Mouse (Mus musculus) R1 (cell line): ENCODE measurements at regions not wholly inside any gene's neighbourhood (a gene's known extent, or its start where the extent isn't known, plus 50 kb on each side); places are given as distances from the start of the nearest gene placed in this dataset.

ENCODE experiments used
- DNase-seq: peaks from one replicate; pipeline ENCODE4 v3.0.0-alpha.2; 2018; ENCODE audit warnings: low read depth, low spot score

DNA sequence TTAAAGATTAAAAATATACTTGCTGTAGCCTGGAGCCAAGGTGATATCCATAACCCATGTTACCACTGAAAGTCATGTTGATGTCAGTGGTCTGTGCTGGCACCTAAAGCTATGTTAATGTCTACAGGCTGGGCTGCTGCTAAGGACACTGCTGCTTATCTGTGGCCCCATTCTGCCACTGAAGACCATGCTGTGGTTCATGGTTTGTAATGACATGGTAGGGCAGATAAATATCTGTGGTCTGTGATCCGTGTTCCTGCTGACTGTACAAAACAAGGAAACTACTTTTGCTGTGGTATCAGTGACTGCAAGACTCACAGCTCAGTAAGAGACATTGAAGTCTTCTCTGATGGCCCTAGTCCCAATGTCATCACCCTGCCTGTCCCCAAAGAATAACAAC lies 245.7 kb downstream of the Slco4c1 start:
- DNase-seq: peak; percentile 6

DNA sequence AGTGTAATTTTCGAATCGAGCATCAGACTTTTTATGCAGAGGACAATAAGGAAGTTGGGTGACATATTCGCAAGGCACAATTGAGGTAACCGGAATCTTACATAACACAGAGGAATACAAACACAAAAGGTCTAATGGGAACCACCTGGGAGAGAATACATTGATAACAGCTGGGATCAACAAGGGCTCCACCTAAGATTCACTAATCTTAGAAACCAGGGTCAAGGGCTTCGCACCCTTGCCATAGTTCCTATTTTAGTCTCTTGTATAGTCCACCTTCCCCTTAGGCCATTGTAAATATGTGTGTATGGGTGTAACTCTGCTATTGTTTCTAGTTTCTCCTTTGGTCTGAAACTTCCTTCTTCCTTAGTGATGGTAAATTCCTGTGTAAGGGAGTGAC lies 246.6 kb downstream of the Slco4c1 start:
- DNase-seq: peak; percentile 81

DNA sequence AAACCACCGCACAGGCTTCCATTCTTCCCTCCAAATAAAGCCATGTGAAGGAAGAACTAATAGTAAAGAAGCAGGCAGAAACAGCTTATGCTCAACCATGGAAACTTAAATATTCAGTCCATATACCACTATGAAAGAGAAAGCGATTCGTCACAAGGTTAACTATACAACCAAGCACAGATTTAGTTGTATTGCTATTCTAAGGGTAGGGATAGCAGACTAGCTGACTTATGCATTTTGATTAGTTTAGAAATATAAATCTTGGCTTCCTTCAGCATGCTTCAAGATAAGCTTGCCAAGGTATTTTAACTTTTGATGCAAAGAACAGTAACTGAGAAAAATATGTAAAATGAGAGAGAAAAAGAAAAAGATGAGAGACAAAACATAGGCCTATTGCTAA lies 275.8 kb downstream of the Slco4c1 start:
- DNase-seq: no peak

DNA sequence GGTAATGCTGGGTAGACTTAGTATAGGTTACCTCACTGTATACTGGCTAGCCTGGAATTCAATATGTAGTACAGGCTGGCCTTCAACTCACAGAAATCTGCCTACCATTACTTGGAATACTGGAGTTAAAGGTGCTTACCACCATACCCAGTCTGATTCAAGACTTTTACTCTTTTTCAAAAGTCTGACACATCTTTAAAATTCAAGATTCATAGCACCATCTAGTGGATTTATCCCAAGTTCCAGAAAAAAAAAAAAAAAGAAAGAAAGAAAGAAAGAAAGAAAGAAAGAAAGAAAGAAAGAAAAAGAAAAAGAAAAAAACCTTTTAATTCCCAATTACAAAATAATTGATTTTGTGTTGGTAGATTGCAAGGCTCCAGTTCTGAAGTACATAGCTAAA lies 302.7 kb downstream of the Slco4c1 start:
- DNase-seq: no peak

DNA sequence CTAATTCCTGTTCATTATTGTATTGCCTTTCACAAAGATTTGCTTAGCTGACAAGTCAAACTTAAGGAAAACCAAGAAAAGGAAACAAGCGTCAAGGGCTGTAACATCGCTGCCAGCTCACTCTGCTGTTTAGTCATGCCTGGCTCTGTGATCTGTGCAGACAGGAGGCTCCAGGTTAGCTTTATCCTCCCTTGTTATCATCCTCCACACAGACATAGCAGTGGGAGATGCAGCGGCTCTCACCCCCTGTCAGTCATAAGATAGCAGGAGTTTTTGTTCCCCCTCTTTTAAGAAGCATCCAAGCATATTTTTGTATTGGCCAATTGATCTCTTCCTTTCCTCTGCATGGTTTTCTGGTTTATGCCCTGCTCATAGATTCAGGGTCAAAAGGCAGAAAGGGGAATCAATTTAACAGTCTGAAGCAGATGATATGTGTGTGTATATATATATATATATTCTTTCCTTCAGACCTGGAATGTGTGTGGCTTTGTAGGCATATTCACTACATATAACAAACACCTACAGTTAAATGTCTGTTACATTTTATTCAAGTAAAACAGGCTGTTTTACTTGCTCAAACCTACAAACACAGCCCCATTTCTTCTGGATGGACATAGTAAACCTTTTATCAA lies 308.6 kb downstream of the Slco4c1 start:
- no peak for DNase-seq

DNA sequence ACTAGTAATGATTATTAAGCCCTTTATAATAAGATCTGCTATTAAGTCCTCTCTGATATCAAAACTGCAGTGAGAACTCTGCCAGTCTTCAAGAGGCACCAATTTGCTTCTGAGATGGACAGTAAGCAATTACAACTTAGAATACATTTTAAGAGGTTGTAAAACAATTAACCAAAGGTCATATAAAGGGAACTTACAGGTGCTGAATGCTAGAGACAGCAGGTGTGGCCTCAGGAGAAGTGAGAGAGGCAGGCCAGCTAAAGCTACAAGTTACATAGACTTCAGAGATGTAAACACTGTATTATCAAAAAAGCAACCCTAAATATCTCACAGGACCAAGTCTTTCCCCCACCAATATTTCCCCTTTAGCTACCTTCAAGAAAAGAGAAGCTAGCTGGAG lies 315.7 kb downstream of the Slco4c1 start:
- no peak for DNase-seq

DNA sequence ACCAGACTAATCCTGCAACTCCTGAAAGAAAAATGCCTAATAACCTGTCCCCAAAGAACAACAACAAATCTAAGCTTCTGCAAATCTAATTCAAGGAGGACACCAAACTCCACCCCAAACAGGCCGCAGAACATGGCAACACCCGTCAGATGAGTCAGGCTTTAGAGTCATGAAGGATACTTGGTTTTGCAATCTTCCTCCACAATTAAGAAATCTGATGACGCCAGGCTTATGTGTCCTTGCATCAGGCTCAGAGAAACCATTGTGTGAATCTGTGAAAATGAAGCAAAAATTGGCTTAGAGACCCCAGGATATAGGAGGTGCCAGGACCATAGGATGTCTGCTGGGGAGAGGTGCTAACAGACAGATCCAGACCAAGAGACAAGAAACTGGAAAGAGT lies 352.6 kb downstream of the Slco4c1 start:
- DNase-seq: no peak

DNA sequence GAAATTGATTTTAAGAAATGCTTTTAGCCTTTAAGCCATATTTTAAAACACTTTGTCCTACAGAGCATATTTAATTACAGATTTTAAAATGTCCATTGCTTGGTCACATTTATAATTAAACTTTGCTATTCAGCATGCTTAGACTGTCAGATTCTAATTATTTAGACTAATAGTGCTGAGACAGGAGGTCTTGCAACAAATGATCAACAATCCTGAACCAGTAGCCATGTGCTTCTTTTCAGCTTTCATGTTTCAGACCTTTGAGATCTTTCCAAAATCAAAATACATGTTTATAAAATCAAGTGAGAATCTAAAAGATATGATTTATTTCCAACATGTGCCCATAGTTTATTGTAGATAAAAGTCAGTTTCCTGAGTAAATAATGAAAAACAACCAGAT lies 371.0 kb downstream of the Slco4c1 start:
- DNase-seq: no peak

DNA sequence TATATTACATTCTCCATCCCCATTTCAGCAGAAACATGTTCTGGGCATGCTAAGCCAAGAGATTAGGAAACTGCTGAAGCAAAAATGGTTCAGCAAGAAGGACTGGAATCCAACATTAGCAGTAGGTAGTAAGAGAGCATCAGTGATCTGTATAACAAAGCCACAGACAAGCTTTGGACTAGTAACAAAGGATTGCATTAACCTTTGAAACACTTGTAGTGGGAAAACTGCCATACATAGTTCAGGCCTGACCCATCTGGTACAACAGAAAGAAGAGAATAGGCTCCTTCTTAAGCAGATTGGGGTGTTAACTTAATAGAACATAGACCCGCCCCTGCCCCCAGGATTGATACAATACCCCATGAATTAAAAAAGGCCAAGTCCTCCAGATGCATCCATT lies 389.2 kb downstream of the Slco4c1 start:
- peak; percentile 58 for DNase-seq

DNA sequence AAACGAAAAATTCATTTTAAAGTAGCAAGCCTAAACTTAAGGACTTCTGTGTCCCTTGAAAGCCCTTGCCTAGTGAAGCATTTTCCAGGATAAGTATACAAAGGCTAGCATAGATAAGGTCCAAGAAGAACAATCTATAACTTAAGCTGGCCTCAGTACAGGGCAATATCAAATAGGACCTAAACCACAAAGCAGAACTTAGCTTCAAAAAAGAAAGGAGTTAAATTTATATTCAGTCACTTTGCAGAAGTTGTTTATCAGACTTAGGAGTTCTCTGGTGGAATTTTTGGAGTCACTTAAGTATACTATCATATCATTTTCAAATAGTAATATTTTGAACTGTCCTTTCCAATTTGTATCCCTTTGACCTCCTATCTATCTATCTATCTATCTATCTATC lies 421.1 kb downstream of the Slco4c1 start:
- DNase-seq: no peak

DNA sequence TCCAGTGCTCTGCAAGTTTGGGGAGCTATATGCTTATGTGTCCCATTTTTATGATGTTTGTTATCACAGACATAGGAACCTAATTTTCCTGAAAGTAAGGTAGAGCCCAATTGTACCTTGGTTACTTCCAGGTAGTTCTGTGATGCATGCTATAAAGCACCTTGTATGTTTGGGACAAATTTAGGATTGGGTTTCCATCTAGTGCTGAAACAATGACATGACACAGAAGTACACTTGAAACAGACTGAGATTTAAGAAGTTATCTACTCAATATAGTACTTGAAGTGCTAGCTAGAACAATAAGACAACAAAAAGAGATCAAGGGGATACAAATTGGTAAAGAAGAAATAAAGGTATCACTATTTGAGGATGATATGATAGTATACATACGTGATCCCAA lies 426.8 kb downstream of the Slco4c1 start:
- DNase-seq: no peak

DNA sequence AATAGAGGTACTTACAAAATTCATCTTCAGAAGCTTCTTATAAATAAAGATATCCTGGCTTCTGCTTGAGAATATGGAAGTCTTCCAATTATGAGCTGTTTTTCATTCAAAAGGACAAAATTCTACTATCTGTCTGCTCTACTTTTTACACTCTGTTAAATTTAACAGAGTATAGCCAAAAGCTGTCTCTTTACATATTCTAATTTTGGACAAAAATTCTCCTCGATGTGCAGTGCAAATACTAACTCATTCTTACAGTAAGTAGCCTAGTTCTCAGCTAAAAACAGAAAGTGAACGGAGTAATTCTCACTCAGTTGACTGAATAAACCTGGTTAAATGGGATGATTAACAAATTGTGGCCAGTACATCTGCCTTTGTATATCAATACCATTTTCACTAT lies 438.9 kb downstream of the Slco4c1 start:
- no peak for DNase-seq

DNA sequence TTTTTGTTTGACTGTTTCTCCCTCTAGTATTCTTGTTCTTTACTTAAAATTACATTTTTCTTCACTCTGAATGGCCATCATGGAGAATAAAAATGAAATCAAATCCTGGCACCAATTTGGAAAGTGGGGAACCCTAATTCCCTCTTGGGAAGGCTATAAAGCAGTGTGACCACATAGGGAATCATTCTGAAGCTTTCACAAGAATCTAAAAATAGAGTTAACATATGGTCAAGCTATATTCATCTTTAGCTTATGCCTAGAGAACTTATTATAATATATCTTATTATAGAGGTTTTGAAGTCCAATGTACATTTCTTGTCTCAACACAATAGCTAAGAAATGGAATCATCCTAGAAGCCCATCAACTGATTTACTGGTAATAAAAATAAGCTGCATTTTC lies 448.5 kb downstream of the Slco4c1 start:
- no peak for DNase-seq

DNA sequence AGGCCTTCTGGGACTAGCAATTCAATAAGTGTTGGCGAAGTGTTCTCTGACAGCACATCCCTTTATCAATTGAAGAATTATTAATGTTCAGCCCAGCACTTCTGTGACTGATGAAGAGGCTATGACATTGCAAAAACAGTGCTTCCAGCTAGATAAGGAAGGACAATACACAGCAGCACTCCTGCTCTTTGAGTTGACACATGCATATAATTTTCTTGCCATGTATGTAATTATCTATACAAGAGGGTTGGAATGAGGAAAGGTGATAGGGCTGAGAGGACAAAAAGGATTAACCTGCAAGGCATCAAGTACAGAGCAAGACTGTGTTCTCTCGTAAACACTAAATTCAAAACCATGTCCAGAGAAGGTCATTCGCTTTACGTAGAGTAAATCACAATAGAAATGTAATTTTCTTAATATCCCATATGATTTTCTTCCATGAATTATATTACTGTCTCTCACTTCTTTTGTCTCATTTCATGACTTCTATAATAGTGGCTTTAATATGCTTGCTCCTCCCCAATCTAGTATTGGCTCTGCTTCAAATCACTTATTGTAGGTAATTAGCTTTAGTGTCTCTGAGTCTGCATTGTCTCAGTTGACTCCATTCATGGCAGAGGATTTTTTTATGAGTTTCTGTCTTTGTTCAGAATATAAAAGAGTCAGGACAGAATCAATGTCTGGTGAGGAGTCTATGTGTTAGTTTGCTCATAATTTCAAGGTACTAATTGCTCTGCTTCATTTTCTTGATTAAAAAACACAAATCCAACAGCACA lies 460.9 kb downstream of the Slco4c1 start:
- DNase-seq: no peak

DNA sequence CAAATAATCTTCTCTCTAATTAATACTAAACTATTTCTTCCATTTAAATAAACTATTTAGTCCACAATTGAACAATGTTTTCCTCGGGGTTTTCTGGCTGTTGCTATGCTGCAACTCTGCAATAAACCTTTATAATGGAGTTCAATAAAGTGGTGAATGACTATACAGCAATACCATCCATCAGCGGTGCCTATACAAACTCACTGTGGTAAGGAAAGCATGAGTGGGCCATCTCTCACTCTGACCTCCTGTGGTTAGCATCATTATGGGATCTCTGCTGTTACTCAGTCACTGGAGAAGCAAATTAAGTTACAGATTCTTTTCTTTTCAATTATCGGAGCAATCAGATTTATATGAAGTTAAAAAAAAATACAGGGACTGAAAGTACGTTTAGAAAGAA lies 474.0 kb downstream of the Slco4c1 start:
- no peak for DNase-seq

DNA sequence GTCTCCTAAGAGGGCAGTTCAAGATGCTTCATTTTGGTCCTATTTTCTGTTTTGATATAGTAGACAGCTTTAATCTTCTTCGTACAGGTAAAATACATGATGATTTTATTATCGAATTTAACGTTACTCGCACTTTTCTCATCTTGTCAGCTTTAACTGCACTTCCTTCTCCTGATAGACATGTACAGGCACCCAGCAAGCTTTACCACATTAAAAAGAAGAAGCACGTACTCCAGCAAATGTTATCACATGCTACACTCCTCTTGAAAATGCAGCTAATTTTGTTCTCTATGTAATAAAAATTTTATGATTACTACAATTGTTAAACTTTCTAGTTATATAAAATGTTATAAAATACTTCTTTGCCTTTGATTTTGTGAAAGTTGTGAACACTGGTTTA lies 483.6 kb downstream of the Slco4c1 start:
- DNase-seq: no peak

DNA sequence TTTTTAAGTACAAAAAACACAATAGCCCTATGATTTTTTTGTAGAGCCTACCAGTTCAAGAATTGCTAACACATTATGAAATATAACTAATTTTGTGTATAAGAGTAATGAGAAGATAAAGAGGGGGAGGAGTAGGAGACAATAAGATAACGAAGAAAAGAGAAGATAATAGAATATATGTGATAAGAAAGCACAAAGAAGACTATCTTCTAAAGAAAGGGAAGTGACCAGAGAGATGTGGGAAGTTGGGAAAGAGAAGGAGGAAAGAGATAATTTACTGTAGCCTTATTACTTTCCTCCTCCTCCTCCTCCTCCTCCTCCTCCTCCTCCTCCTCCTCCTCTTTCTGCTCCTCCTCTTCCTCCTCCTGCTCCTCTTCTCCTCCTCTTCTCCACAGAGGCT lies 486.1 kb downstream of the Slco4c1 start:
- no peak for DNase-seq

DNA sequence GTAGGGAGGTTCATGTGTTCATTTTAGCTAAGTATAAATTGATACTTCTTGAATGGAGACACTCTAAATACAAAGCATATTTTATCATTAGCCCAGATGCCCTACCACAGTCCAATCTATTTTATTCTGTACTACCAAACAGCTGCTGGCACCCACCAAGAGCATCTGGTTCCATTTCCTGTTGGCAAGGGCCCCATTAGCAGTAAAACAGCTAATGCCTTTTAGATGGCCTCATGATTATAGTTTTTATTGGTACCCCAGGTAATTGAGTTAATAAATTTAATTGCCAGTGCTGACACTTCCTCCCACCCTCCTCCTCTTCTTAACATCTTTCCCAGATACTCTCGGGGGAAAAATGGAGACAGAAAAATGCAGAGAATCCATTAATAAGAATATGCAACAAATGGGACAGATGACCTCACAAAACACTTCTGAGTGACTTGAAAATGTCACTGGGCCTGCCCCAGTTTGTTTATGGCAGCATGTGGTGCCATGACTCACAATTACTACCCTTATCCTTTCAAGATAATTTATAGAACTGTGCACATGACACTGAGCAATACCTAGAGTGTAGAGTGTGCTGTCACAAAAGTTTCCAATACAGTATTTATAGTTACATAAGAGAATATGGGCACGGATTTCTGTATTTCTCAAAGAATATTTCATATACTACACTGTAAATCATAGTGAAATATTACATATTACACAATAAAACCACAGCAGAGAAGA lies 509.1 kb downstream of the Slco4c1 start:
- no peak for DNase-seq

DNA sequence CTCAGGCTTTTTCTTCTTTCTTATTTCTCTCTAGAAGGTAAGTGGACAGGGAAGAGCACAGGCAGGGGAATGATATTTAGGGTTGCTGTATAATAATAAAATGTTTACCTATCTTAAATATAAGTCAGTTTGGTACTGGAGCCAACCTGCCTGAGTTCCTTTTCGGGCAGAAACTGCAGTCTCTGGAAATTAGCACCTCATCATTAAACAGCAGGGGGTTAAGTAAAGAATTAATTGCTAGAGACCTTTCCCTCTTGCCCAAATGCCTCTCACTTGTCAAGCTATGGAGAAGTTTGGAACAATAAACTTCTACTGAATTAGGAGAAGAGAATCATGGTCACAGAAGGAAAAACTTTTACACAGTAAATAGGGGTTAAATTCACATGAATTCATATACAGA lies 524.7 kb downstream of the Slco4c1 start:
- DNase-seq: no peak

DNA sequence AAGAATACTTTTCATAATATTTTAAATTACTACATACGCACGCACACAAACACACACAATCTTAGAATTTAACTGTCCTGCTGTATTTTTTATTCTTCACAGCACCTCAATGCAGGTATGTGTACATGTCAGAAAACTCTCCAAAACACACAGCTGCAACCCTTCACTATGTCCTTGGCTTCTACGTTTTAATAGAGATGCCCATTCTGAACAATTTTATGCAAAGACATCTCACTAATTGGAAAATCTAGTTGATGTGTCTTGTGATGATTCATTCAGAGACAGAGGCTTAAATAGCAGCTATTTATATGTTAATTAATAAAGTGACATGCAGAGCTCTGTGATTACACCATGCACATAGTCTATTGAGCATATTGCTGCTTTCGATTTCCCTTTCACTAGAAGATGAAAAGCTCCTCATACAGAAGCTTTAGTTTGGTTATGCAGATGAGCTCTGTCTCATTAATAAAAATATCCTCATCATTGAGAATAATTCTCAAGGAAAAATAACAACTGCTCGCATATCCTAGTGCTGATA lies 525.4 kb downstream of the Slco4c1 start:
- DNase-seq: no peak

DNA sequence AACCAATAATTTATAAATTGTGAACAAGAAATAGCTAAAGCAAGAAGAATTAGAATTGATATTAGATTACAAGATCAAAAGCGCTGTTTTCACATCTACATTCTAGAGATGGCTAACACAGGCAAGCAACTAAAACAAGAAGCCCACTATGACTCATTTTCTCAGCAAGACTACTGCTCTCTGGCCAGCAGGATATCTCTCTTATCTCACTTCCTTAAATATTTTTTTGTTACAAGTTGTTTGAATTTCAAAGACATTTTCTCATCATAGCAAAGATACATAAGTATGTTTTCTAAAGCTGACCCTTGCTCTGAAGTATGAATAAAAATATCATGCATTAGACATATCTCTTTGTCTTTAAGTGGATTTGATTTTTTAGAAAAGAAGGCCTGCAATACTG lies 556.2 kb downstream of the Slco4c1 start:
- no peak for DNase-seq

DNA sequence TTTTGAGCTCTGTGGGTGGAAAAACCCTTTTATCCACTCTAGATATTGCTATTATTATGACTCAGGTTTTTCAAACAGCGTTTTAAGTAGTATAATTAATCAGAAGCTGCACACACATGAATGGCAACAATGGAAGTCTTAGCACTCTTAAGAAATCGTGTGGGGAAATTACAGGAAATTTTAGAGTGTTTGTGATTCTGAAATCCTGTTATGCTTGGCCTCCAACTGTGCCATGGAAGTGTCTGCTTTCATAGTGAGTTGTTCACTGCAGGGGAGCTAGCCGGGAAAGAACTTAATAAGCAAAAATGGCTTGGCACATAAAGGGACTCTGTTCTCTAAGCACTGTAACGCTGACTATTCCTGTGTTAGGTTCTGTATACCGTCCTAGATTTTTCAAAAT lies 570.7 kb downstream of the Slco4c1 start:
- DNase-seq: no peak
